Mouse (Mus musculus) CD4-positive, CD25-positive, alpha-beta regulatory T cell (primary cell): Measurements from ENCODE around the gene Pax9. TPM values are rescaled to one million over a fixed set of nuclear protein-coding genes. Genes with fewer than 3 reads are reported as not detected.

Experiments
- polyA plus RNA-seq: library from polyadenylated mRNA; unstranded; fragments of 100-300 nt; shearing (Covaris generic); gene quantifications from one replicate; pipeline ENCODE4 v1.2.1, GENCODE M21; 2017

The Pax9 gene
- not detected for polyA plus RNA-seq

GRCm38 (mm10) chr12:56691427-56692079, at the start of gene Pax9:
Gene Pax9, plus strand, starts transcription at chr12:56691767.

Other genes with a start within 250 kb of the Pax9 start
- not detected for gene Nkx2-1, start 154.9 kb upstream of the Pax9 start, polyA plus RNA-seq
- gene Nkx2-9, start 78.5 kb upstream of the Pax9 start, polyA plus RNA-seq: not detected